Mouse (Mus musculus): ENCODE data around the gene Trappc4.

Trappc4 gene

DNA sequence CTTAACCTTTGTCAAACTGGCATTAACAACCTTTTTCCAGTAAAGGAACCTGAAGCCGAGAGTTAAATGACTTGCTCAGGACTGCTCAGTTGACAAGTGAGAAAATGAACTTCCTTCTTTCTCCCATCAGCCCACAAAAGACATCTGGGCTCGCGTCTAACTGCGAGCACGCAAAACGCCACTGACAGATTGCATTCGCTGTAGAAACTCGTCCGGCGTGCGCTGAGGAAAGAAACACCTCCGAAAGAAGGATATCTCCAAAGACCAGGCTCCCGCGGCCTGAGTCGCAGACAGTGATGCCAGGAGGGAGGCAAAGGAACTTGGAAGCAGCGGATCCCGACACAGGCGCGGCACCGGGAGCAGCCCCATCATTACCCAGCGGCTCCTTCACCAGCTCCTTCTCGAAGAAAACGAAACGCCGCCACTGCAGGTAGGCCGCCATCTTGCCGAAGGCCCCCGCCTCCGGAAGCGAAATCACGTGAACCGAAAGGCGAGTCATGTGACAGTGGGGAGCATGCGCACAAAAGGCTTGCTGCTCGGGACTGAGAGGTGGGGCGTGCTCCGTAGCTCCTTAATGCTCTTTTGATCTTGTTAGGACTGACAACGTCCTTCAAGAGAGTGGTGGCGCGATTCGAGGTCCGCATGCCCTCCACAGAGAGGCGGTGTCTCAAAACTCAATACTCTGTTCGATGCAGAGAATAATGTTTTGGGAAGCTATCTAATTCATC, 46.0 kb downstream of the Trappc4 start, which contains the start of gene Vps11:
TSS of gene Vps11 (minus strand) at position 481 of the 728 bp plus-strand sequence.
- peak; percentile 90 for DNase-seq (ENCODE audit: extremely low read depth, insufficient read length, low spot score)

DNA sequence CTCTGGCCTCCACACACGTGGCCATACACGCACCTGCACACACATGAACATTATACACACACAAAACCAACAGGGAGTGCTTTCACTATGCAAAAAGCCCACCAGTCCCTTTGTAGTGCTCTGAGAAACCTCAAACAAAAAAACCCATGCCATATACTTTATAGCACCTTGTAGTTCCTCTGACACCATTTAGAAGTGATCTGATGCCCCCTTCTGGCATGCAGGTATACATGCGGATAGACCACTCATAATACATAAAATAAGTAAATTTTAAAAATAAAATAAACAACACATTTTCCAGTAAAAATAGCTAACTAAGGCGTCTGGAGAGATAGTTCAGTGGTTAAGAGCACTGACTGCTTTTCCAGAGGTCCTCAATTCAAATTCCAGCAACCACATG, 50.2 kb downstream of the Trappc4 start:
- DNase-seq (ENCODE audit: extremely low read depth, insufficient read length, low spot score): no peak
